Mouse (Mus musculus): ENCODE data around the gene Cilp.

DNA sequence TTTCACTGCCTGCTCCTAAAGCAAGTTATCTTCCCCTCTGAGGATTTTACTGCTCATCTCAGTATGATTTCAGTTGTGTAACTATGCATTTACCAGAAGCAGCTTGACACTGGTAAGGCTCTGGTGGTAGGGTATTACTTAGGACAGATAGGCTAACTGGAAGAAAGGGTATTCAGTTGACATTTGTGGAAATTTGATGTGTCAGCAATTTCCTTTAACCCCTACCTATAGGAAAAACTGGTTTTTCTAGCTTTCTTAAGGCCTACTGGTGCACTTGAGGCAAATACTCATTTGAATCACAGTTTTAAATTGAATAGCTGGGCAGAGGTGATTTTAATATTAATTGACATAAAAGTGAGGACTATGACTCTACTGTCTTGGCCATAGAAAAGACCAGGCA lies 61.0 kb downstream of the Cilp start:
- TF ChIP-seq POLR2A (IDR thresholded peaks at IDR 0.05; ENCODE audit: insufficient read length, low read depth), result no peak
- no peak for TF ChIP-seq POLR2AphosphoS2 (IDR thresholded peaks at IDR 0.05; ENCODE audit: insufficient read length, low read depth)
- no peak for TF ChIP-seq USF1 (IDR thresholded peaks at IDR 0.05; ENCODE audit: low read depth)
- no peak for TF ChIP-seq E2F4 (IDR thresholded peaks at IDR 0.05; ENCODE audit: insufficient read depth)
- TF ChIP-seq TCF12 (IDR thresholded peaks at IDR 0.05; ENCODE audit: insufficient read depth, poor library complexity, severe bottlenecking), result no peak
- TF ChIP-seq REST (IDR thresholded peaks at IDR 0.05; ENCODE audit: insufficient read depth, insufficient read length), result no peak
- TF ChIP-seq MAX (IDR thresholded peaks at IDR 0.05; ENCODE audit: low read depth), result no peak

Data from myocyte (in vitro differentiated cells).